8 mouse cellular contexts compared by ENCODE assay signal in the genomic region with DNA sequence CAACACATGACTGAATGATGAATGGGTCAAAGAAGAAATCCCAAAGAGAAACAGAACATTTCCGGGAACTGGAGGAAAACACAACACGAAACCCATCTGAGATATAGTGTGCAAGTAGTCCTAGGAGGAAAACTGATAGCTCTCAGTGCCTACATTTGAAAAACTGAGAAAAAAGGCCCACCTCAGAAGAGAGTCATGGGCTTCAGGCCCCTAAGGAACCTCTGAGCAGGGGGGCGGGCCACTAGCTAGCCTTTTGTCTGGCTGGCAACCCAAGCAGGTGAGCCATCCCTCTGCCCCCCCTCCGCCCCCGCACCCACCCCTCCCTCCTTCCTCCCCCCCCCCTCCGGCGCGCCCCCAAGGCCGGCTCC. TPM values are rescaled to one million over a fixed set of nuclear protein-coding genes. Genes with fewer than 3 reads are reported as not detected.
DNase-seq lines count a peak whose midpoint lies in the region; ATAC-seq and TF ChIP-seq lines count a peak whose summit lies in the region.

No protein-coding gene starts in this region.

- no peaks in the 10 kb centered on the region; the same call in 1 of the 2 replicates for H3K4me1 ChIP-seq in lung, embryonic 14.5 days (ENCODE audit: insufficient read depth)
- no peaks in the 10 kb centered on the region for H3K4me1 ChIP-seq in forebrain, embryonic 13.5 days
- H3K4me1 ChIP-seq in limb, embryonic 12.5 days (replicated peaks): no peaks in the 10 kb centered on the region
- peaks cover 7% of the 10 kb centered on the region; the same call in 1 of the 2 replicates for H3K4me1 ChIP-seq in neural tube, embryonic 15.5 days
- H3K4me1 ChIP-seq in thymus, adult 2 months (replicated peaks; ENCODE audit: control insufficient read depth, insufficient read depth, low read length): no peaks in the 10 kb centered on the region

- no peak for TF ChIP-seq POLR2A in thymus, adult 2 months (IDR thresholded peaks at IDR 0.05; ENCODE audit: control insufficient read depth, extremely low read depth, insufficient read depth, low read length, poor library complexity)

- peak overlapping the region; percentile 74 for H3K9ac ChIP-seq in lung, embryonic 14.5 days
- peak overlapping the region; percentile 78; the same call in 1 of the 2 replicates for H3K9ac ChIP-seq in forebrain, embryonic 13.5 days
- no peak overlapping the region; the same call in 1 of the 2 replicates for H3K9ac ChIP-seq in limb, embryonic 12.5 days (replicated peaks)
- peak overlapping the region; percentile 72 for H3K9ac ChIP-seq in neural tube, embryonic 15.5 days (replicated peaks)

- H3K36me3 ChIP-seq in lung, embryonic 14.5 days (ENCODE audit: insufficient read depth): 0 out of 2 replicates have a peak, but pooled peaks cover 5% of the 10 kb centered on the region
- 0 out of 2 replicates have a peak, but pooled peaks cover 3% of the 10 kb centered on the region for H3K36me3 ChIP-seq in forebrain, embryonic 13.5 days (ENCODE audit: poor library complexity, severe bottlenecking)
- peaks cover 6% of the 10 kb centered on the region; the same call in 1 of the 2 replicates for H3K36me3 ChIP-seq in limb, embryonic 12.5 days
- H3K36me3 ChIP-seq in neural tube, embryonic 15.5 days: 0 out of 2 replicates have a peak, but pooled peaks cover 3% of the 10 kb centered on the region
- H3K36me3 ChIP-seq in thymus, adult 2 months (ENCODE audit: control insufficient read depth, insufficient read depth, low read length): no peaks in the 10 kb centered on the region

- no peak for TF ChIP-seq CTCF in lung, embryonic 14.5 days (IDR thresholded peaks at IDR 0.05; ENCODE audit: low read depth)
- TF ChIP-seq CTCF in thymus, adult 2 months (IDR thresholded peaks at IDR 0.05; ENCODE audit: borderline replicate concordance, control insufficient read depth, extremely low read depth, insufficient read depth, low read length, poor library complexity): no peak

- 24% methylated on average over 4 of the region's 9 CpGs for WGBS in lung, embryonic 14.5 days
- WGBS in forebrain, embryonic 13.5 days: 50% methylated on average over 3 of the region's 9 CpGs
- WGBS in limb, embryonic 12.5 days: 31% methylated on average over 4 of the region's 9 CpGs
- 37% methylated on average over 8 of the region's 9 CpGs for WGBS in neural tube, embryonic 15.5 days
- WGBS in thymus, adult 2 months: 88% methylated on average over 2 of the region's 9 CpGs

- peak overlapping the region; percentile 53 for H3K4me3 ChIP-seq in lung, embryonic 14.5 days (ENCODE audit: low read depth, low read length)
- peak overlapping the region; percentile 55 for H3K4me3 ChIP-seq in forebrain, embryonic 13.5 days
- peak overlapping the region; percentile 58 for H3K4me3 ChIP-seq in limb, embryonic 12.5 days (replicated peaks)
- peak overlapping the region; percentile 52 for H3K4me3 ChIP-seq in neural tube, embryonic 15.5 days (replicated peaks)
- no peak overlapping the region for H3K4me3 ChIP-seq in thymus, adult 2 months (ENCODE audit: control insufficient read depth, insufficient read depth, low read length)

- DNase-seq in lung, embryonic 14.5 days: no peak
- DNase-seq in lung, postnatal 4 days: no peak
- DNase-seq in spleen, adult 12 weeks (ENCODE audit: low spot score): no peak
- no peak for DNase-seq in c-Kit-positive CD71-positive TER-119-positive erythroid progenitor cells, embryonic 14.5 days (ENCODE audit: low spot score)
- no peak for DNase-seq in thymus, adult 2 months

- no peaks in the 10 kb centered on the region for H3K27me3 ChIP-seq in lung, embryonic 14.5 days (ENCODE audit: insufficient read depth, low read length)
- H3K27me3 ChIP-seq in forebrain, embryonic 13.5 days: no peaks in the 10 kb centered on the region
- no peaks in the 10 kb centered on the region for H3K27me3 ChIP-seq in limb, embryonic 12.5 days
- H3K27me3 ChIP-seq in neural tube, embryonic 15.5 days (replicated peaks): no peaks in the 10 kb centered on the region
- H3K27me3 ChIP-seq in thymus, adult 2 months (ENCODE audit: control insufficient read depth, insufficient read depth, low read length): peaks cover 4% of the 10 kb centered on the region; the same call in 1 of the 2 replicates

- H3K4me2 ChIP-seq in lung, embryonic 14.5 days: peak overlapping the region; percentile 67
- H3K4me2 ChIP-seq in forebrain, embryonic 13.5 days: peak overlapping the region; percentile 64
- peak overlapping the region; percentile 62 for H3K4me2 ChIP-seq in limb, embryonic 12.5 days
- H3K4me2 ChIP-seq in neural tube, embryonic 15.5 days: peak overlapping the region; percentile 61

- peak overlapping the region; percentile 86 for H3K27ac ChIP-seq in lung, embryonic 14.5 days (ENCODE audit: low read depth)
- no peak overlapping the region for H3K27ac ChIP-seq in forebrain, embryonic 13.5 days
- H3K27ac ChIP-seq in limb, embryonic 12.5 days: peak overlapping the region; percentile 93; the same call in 1 of the 2 replicates
- peak overlapping the region; percentile 84; the same call in 1 of the 2 replicates for H3K27ac ChIP-seq in neural tube, embryonic 15.5 days (replicated peaks)
- no peak overlapping the region for H3K27ac ChIP-seq in thymus, adult 2 months (ENCODE audit: control insufficient read depth, insufficient read depth, low read length)

- no peaks in the 10 kb centered on the region for H3K9me3 ChIP-seq in lung, embryonic 14.5 days (ENCODE audit: low read depth, low read length)
- no peaks in the 10 kb centered on the region; the same call in 1 of the 2 replicates for H3K9me3 ChIP-seq in forebrain, embryonic 13.5 days (replicated peaks)
- no peaks in the 10 kb centered on the region for H3K9me3 ChIP-seq in limb, embryonic 12.5 days
- no peaks in the 10 kb centered on the region for H3K9me3 ChIP-seq in neural tube, embryonic 15.5 days (replicated peaks)

- peak; percentile 35 for ATAC-seq in lung, embryonic 14.5 days (ENCODE audit: insufficient read depth)
- ATAC-seq in forebrain, embryonic 13.5 days: peak; percentile 63
- ATAC-seq in limb, embryonic 12.5 days (ENCODE audit: insufficient number of reproducible peaks, insufficient read depth, low FRiP score, low TSS enrichment, low read depth): peak; percentile 28; the same call in 1 of the 2 replicates
- ATAC-seq in neural tube, embryonic 15.5 days (ENCODE audit: low FRiP score): peak; percentile 73

RNA-seq across cellular contexts. Expression of gene B630019K06Rik, which starts 0.2 kb away (rescaled TPM):
- 6.5 and 7.0 TPM in 2 replicates for polyA plus RNA-seq in lung, embryonic 14.5 days (2014; fragmentation: Nextera tagmentation; extraction: Ambion mirVana)
- 8.0 and 9.0 TPM in 2 replicates for polyA plus RNA-seq in forebrain, embryonic 13.5 days (2015; fragmentation: Nextera tagmentation; extraction: Ambion mirVana)
- 8.8 and 10.7 TPM in 2 replicates for polyA plus RNA-seq in limb, embryonic 12.5 days (2016; fragmentation: Nextera tagmentation; extraction: Ambion mirVana)
- 26.4 and 28.3 TPM in 2 replicates for polyA plus RNA-seq in neural tube, embryonic 15.5 days (2015; fragmentation: Nextera tagmentation; extraction: Ambion mirVana)
- polyA plus RNA-seq in thymus, adult 2 months (2012; rRNA removed): 0.71 and 1.1 TPM in 2 replicates

RNA-seq across cellular contexts. Expression of gene Gm5751, which starts 17.9 kb away (rescaled TPM):
- polyA plus RNA-seq in lung, embryonic 14.5 days (2014; fragmentation: Nextera tagmentation; extraction: Ambion mirVana): not detected in 2 replicates
- not detected in 2 replicates for polyA plus RNA-seq in forebrain, embryonic 13.5 days (2015; fragmentation: Nextera tagmentation; extraction: Ambion mirVana)
- polyA plus RNA-seq in limb, embryonic 12.5 days (2016; fragmentation: Nextera tagmentation; extraction: Ambion mirVana): not detected in 2 replicates
- polyA plus RNA-seq in neural tube, embryonic 15.5 days (2015; fragmentation: Nextera tagmentation; extraction: Ambion mirVana): not detected in 2 replicates
- not detected in 2 replicates for polyA plus RNA-seq in thymus, adult 2 months (2012; rRNA removed)

RNA-seq across cellular contexts. Expression of gene Gm6592, which starts 48.2 kb away (rescaled TPM):
- polyA plus RNA-seq in lung, embryonic 14.5 days (2014; fragmentation: Nextera tagmentation; extraction: Ambion mirVana): not detected in 2 replicates
- not detected in 2 replicates for polyA plus RNA-seq in forebrain, embryonic 13.5 days (2015; fragmentation: Nextera tagmentation; extraction: Ambion mirVana)
- not detected in 2 replicates for polyA plus RNA-seq in limb, embryonic 12.5 days (2016; fragmentation: Nextera tagmentation; extraction: Ambion mirVana)
- not detected in 2 replicates for polyA plus RNA-seq in neural tube, embryonic 15.5 days (2015; fragmentation: Nextera tagmentation; extraction: Ambion mirVana)
- polyA plus RNA-seq in thymus, adult 2 months (2012; rRNA removed): not detected in 2 replicates

Comparison
In these comparisons a context has a peak if more than half of its experiments do, and no peak if none do; other contexts are left out.
1. H3K27ac ChIP-seq: peak in lung, embryonic 14.5 days (single experiment), limb, embryonic 12.5 days (single experiment) and neural tube, embryonic 15.5 days (single experiment); none in forebrain, embryonic 13.5 days (single experiment) and thymus, adult 2 months (single experiment).
2. Peak in every context shown above with its lines, with median percentiles within 50 percentile points of each other: ATAC-seq and H3K4me2 ChIP-seq.